Mouse (Mus musculus) olfactory bulb, adult 2 months (tissue): ENCODE measurements around the gene Sdhb.

Source experiments
- CTCF ChIP-seq: fragments of 200-500 bp; IDR thresholded peaks from 2 replicates; pipeline ENCODE4 v1.5.1; 2012; ENCODE audit warnings: low read depth, mild to moderate bottlenecking, low read length, moderate library complexity; ENCODE audit not compliant: insufficient read depth
- POLR2A ChIP-seq: fragments of 200-500 bp; IDR thresholded peaks from 2 replicates; pipeline ENCODE4 v1.6.1; 2012; ENCODE audit warnings: mild to moderate bottlenecking, low read depth, low read length, moderate library complexity; ENCODE audit not compliant: insufficient read depth

DNA sequence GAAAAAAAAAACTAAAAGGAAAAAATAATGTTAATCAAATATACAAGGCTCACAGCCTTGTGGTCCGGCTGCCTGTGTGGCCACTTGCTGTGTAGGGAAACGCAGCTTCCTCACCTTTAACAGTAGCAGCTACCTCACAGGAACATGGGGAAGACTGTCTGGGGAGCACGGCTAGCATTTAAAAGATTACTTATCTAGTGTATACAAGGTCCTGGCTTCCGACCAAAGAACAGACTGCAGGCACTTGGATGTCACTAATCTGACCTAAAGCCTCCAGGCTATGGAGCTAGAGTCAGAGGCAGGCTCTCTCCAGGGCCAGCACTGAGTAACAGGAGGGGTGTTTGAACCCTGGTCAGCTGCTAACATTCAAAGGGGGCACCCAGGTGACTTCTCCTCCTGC is 15.0 kb upstream of the Sdhb start:
- TF ChIP-seq CTCF = no peak
- no peak for TF ChIP-seq POLR2A
